Mouse (Mus musculus) hematopoietic stem cell, adult 5-6 weeks (primary cell): ENCODE data around the gene Bpifb4. TPM values are rescaled to one million over a fixed set of nuclear protein-coding genes. Genes with fewer than 3 reads are reported as not detected.

Experiments used
- ATAC-seq, 2 experiments: fragments of 125-278 bp in 1 of 2; replicated peaks in 1 of 2; 2 replicates each; pipeline ENCODE4 v1.8.0; 2016 to 2017; ENCODE audit warnings: inconsistent platforms in 2 of 2, mild to moderate bottlenecking in 2 of 2, moderate number of reproducible peaks in 2 of 2, low read depth in 1 of 2, moderate TSS enrichment in 1 of 2; ENCODE audit not compliant: low FRiP score in 2 of 2, poor library complexity in 2 of 2, severe bottlenecking in 2 of 2, insufficient read depth in 1 of 2, low TSS enrichment in 1 of 2
- total RNA-seq: library from RNA; stranded (forward); fragments of 172-1452, 232-1000 nt; gene quantifications from 2 replicates; pipeline ENCODE4 v1.2.3, GENCODE M21; 2017

Gene Bpifb4
- total RNA-seq, result not detected in 2 replicates

- ATAC-seq, result peak; percentile 51 to 64
Observed at GRCm38 (mm10) chr2:153937843-153938242, at the start of gene Bpifb4. Gene Bpifb4, plus strand, starts transcription at chr2:153938212.

GRCm38 (mm10) chr2:153899111-153899510 is 38.9 kb upstream of the Bpifb4 start:
- ATAC-seq, result no peak

- ATAC-seq, result no peak
Observed at GRCm38 (mm10) chr2:153900088-153900487, 37.9 kb upstream of the Bpifb4 start, which contains the start of gene Bpifb6. Gene Bpifb6, plus strand, starts transcription at chr2:153900388.

GRCm38 (mm10) chr2:153902726-153903125 is 35.3 kb upstream of the Bpifb4 start:
- no peak for ATAC-seq

GRCm38 (mm10) chr2:153906626-153907025 is 31.4 kb upstream of the Bpifb4 start:
- no peak for ATAC-seq

GRCm38 (mm10) chr2:153914151-153914550 is 23.9 kb upstream of the Bpifb4 start:
- ATAC-seq, result peak in 1 of 2 experiments; percentile 8; a peak in 1 of 4 replicates

- no peak for ATAC-seq
Observed at GRCm38 (mm10) chr2:153917930-153918329, 20.1 kb upstream of the Bpifb4 start, which contains the start of gene Bpifb3. Gene Bpifb3, plus strand, starts transcription at chr2:153918230.

- no peak for ATAC-seq
Observed at GRCm38 (mm10) chr2:153921246-153921645, 16.8 kb upstream of the Bpifb4 start.

GRCm38 (mm10) chr2:153929871-153930413 is 8.1 kb upstream of the Bpifb4 start:
- peak; percentile 70 to 82 for ATAC-seq

- no peak for ATAC-seq
Observed at GRCm38 (mm10) chr2:153931125-153931524, 6.9 kb upstream of the Bpifb4 start.

- ATAC-seq, result no peak
Observed at GRCm38 (mm10) chr2:153933311-153933710, 4.7 kb upstream of the Bpifb4 start.

GRCm38 (mm10) chr2:153935348-153935747 is 2.7 kb upstream of the Bpifb4 start:
- ATAC-seq, result no peak

GRCm38 (mm10) chr2:153943537-153943936 is 5.5 kb downstream of the Bpifb4 start:
- ATAC-seq, result peak in 1 of 2 experiments; percentile 46; a peak in 1 of 4 replicates

- no peak for ATAC-seq
Observed at GRCm38 (mm10) chr2:153944567-153944966, 6.6 kb downstream of the Bpifb4 start.

GRCm38 (mm10) chr2:153952897-153953296 is 14.9 kb downstream of the Bpifb4 start:
- ATAC-seq, result peak in 1 of 2 experiments; percentile 65; a peak in 3 of 4 replicates

- peak; percentile 66 to 81; a peak in 3 of 4 replicates for ATAC-seq
Observed at GRCm38 (mm10) chr2:153953836-153954235, 15.8 kb downstream of the Bpifb4 start.

- no peak for ATAC-seq
Observed at GRCm38 (mm10) chr2:153962821-153963331, 24.9 kb downstream of the Bpifb4 start.

GRCm38 (mm10) chr2:153963334-153963733 is 25.3 kb downstream of the Bpifb4 start:
- ATAC-seq, result no peak

GRCm38 (mm10) chr2:153970221-153970620 is 32.2 kb downstream of the Bpifb4 start:
- ATAC-seq, result no peak
